Mouse (Mus musculus) testis, adult 10 weeks (tissue): ENCODE data around the gene 9030612E09Rik. TPM values are rescaled to one million over a fixed set of nuclear protein-coding genes. Genes with fewer than 3 reads are reported as not detected.

Experiments used
- polyA plus RNA-seq: library from polyadenylated mRNA; stranded (reverse); fragments of 350-450 nt; fragmentation: Illumina TruSeq; extraction: RNeasy Lipid Tissue Mini Kit (QIAGEN cat#74804); gene quantifications from one replicate; pipeline ENCODE4 v1.2.3, GENCODE M21; 2014; ENCODE audit warnings: low read depth, low replicate concordance

9030612E09Rik gene
- 0.32 TPM for polyA plus RNA-seq

GRCm38 (mm10) chr10:43174326-43175155 is at the start of gene 9030612E09Rik, which contains the start of gene Sobp:
TSS of gene 9030612E09Rik (plus strand) at chr10:43174704.
TSS of gene Sobp (minus strand) at chr10:43174530.

GRCm38 (mm10) chr10:43220910-43221625 is 46.6 kb downstream of the 9030612E09Rik start, which contains the start of gene Pdss2:
TSS of gene Pdss2 (plus strand) at chr10:43221486.

Other genes starting within 250 kb of the 9030612E09Rik start
- gene Sobp, start 174 bp upstream of the 9030612E09Rik start, polyA plus RNA-seq = 4.5 TPM
- gene Pdss2, start 46.8 kb downstream of the 9030612E09Rik start, polyA plus RNA-seq = 8.9 TPM